Mouse (Mus musculus): ENCODE measurements at regions not wholly inside any gene's neighbourhood (a gene's known extent, or its start where the extent isn't known, plus 50 kb on each side); places are given as distances from the start of the nearest gene placed in this dataset.

DNA sequence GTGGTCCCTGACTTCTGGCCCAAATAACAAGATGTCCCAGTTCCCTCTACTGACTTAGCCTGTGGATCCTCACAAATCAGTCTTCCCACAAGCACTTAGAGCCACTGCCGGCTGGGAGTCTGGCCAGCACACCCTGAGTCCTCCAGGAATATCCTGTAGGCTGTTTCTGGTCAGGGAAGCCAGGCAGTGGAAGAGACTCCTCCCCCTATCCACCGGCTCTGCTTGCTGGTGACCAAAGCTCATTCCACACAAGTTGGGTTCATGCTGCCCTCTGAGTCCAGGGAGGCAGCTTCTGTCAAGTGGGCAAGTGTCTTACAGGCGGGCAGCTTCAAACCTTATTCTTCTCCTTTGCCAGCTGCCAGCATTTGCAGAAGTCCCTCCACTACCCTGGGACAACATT lies 252.1 kb downstream of the Ptpru start:
- no peak for DNase-seq (ENCODE audit: low spot score)

DNA sequence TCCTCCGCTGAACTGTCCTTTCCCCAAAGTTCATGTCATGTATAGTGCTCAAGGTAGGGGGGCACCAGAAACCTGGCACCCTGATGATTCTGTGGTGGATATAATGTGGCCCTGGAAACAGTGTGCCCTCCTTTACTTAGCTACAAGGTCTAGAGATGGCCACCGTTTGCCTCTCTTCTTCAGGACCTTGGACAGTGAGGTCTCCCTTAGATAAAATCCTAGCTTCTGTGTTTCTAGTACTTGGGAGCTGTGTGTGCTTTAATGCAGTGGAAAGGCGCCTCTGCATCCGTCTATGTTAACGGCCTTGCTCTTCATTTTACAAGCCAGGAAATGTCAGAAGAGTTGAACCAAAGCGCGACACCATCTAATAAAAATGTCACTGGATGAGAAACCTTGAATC lies 250.6 kb downstream of the Ptpru start:
- no peak for DNase-seq (ENCODE audit: low spot score)

DNA sequence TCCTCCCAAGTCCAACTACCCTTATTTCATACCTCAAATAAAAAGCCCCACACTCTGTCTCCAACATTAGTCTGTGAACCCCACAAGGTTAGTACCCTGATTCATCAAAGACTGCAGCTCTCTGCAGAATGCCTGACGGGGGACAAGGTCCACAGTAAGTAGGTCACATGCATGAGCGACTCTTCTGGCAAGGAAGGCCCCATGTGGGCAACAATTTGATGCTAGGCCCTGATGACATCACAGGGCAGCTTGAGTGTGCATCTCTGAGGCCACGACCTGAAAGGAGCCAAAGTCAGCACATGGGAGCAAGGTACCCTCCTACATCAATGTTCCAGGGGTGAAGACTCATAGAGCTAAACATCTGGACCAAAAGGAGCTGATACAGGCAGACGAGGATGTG lies 248.0 kb downstream of the Ptpru start:
- no peak for DNase-seq (ENCODE audit: low spot score)

DNA sequence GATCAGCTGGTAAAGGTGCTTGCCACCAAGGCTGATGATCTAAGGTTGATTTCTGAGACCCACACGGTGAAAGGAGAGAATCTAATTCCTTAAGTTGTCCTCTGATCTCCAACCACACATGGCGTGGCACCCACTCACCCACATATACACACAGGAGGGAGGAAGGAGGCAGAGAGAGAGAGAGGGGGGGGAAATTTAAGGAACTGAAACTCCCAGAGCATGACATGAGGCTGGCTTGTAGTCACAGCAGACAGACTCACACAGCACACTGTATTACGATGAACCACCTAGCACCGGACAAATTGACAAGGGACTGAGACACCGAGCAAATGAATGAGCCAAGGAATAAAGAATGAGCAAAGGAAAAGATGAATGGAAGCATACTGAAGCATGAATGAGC lies 246.6 kb downstream of the Ptpru start:
- no peak for DNase-seq (ENCODE audit: low spot score)

DNA sequence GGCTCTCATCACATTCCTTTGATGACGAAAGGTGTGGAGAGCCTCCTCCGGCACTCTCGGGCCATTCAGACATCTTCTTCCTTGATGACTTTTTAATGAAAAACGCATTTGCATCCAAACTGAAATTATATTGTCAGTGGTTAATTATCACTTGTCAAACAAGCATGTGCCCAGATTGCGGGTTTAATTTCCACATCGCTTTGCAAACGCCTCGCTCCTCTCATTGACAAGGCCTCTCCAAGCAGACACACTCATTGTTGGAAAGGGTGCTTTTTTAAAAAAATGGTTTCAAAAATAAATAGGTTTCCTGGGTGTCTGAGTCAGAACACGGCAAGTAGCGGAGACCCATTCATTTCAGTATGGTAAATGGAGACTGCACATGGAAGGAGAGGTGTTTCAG lies 240.1 kb downstream of the Ptpru start:
- DNase-seq (ENCODE audit: low spot score) = no peak

DNA sequence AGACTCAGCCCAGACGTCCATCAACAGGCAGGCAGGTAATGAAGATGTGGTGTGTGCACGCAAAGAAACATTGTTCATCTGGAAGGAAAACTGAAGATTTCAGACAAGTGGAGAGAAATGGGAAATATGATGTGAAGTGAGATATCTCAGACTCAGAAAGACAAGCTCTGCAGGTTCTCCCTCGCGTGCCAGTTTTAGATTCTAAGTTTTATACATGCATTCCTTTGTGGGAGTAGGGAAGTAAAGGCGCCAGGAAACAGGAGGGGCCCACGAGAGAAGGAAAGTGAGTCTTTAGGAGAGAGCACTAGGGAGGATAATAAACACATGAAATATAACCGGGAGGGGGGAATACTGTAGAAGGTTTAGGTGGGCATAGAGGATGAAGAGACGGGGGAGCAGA lies 223.7 kb downstream of the Ptpru start:
- DNase-seq (ENCODE audit: low spot score) = no peak

DNA sequence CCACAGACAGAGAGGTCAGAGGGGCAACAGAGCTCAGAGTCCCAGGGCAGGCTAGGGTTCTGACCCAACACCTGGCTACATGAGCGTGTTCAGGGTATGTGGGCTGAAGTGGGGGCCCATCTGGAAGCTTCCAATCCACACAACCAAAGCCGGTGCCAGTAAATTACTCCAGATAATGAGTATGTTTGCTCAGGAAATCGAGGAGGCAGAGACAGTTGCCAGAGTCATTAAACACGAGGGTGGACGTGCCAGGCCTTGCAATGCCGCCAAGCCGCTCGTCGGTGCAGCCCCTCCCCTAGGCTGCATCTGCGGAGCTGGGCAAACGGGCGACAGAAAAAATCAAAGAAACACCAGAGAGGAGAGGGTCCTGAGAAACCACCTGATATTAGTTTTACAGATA lies 222.5 kb downstream of the Ptpru start:
- peak; percentile 12 for DNase-seq (ENCODE audit: low spot score)

DNA sequence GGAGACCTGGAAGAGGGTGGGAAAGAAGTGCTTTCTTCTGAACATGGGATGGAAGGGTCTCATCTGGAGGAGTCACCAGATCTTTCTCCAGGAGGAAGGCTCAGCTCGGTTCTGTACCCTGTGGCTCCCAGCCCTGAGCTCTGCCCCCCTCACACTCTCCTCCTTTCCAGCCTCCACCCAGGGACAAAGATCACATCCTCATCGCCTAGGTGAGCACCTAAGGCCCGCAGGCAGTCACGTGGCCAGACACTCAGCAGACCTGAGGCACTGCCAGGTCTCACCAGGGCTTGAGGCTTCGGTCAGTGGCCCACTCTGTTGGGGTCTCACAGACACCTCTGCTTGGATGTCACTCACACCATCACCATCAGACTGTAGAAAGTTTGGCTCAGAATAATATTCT lies 200.0 kb downstream of the Ptpru start:
- DNase-seq (ENCODE audit: low spot score) = no peak

DNA sequence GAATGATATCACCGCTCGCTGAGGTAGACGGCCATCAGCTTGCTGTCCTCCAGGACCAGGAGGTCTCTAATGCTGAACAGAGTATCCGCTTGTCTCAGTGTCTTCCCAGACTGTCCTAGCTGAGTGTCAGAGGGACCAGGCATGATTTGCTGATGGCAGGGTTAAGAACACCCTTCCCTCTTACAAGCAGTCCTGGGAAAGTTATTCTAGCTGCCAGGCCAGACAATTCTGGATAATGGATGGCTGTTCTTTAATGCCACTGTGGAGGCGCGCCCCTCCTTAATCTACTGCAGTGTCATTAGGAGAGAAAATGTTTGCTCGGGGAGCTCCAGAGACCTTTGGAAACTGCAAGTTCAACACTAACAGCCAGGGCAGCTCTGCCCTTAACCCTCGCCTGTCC lies 182.1 kb downstream of the Ptpru start:
- DNase-seq (ENCODE audit: low spot score) = no peak

DNA sequence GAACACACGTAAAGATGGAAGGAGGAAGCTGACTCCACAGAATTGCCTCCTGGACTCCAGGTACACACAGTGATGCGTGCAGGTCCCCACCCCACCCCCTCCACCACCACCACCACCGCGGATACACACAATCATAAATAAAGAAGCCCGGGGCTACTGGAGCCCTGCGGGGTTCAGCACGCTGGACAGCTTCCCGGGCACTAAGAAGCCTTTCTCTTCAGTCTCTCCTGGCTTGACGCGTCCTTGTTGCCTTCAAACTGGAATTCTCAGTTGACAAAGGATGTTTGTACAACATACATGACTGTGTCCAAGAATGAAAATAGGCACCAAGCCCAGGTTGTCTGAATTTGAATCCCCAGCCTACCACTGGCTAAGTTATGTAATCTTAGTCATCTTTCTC lies 180.2 kb downstream of the Ptpru start:
- no peak for DNase-seq (ENCODE audit: low spot score)

DNA sequence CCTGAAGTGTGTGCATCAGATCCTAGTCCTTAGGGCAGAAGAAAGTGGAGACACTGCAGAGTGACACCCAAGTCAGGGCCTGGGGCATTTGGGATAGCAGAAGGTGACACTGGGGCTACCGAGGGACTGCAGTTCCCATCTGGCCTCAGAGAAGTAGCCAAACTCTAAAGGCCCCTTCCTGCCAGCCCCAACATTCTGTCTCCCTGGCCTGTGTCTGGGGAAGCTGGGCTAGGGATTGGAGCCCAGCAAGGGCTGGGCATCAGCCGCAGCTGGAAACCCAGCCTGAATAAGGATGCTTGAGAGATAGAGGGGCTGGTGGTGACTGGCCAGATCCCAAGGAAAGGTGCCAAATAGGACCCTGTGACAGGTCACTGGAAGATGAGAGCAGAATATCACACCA lies 177.2 kb downstream of the Ptpru start:
- no peak for DNase-seq (ENCODE audit: low spot score)

DNA sequence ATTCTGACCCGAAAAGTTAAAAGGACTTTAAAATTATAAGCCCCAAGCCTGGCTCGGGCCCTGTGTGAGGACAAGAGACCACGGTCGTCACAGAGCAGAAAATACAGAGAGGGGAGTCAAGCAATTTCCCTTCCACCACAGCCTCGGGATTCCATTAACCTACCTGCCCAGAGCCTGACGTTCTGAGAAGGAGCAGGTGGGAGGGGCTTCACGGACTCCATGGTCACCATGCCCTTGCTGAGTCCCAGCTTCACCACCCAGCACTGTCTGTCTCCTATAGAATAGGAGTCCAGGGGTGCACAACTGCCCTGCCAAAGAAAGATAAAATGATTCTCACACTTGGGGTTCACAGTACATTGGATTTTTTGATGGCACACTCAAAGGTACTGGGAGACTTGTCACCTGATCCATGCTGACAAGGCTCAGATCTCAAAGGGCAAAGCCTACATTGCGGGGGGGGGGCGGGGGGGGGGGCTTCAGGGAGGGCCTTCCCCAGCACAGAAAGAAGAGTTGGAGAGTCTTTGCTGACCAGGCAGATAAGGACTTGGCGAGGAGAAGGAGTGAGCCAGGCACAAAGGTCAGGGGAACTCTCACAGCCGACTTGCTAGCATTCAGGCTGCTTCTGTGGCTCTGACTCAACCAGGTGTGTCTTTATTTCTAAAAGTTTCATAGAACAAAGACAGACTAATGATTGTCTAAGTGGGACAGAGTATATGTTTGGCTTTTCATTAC lies 166.1 kb downstream of the Ptpru start:
- DNase-seq (ENCODE audit: low spot score) = no peak

DNA sequence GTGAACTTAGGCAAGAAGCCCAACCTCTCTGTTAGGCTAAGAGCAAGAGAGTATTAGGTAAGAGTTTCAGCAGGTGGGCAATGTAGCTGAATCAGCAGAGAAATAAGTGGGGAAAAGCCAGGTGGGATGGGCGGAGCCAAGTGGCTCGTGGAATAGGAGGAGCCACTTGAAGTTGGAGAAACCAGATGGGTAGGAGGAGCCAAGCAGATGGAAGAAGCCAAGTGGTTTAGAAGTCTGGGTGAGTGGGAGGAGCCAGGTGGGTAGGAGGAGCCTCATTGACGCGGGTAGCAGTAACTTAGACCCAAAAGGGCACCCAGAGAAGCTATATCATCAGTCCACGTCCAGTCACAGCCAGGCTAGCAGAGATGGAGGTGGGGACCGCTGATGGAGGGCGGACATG lies 160.1 kb downstream of the Ptpru start:
- no peak for DNase-seq (ENCODE audit: low spot score)

DNA sequence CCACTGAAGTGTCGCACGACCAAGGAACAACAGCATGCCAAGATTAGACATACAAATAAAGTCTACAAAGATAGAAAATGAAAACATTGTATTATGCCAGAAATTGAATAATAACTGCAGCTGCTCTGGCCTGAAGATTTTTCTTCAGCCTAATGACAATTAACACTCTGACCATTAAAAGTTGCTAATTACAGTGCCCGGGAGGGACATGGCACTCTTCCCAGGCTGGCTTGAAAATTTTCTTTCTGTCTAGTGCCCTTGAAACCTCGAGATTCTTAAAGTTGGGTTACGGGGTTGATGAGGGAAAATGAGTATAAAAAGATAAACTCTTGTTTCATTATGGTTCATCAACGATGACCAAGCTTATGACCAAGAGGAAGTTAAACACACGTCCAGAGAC lies 154.9 kb downstream of the Ptpru start:
- DNase-seq (ENCODE audit: low spot score) = no peak

DNA sequence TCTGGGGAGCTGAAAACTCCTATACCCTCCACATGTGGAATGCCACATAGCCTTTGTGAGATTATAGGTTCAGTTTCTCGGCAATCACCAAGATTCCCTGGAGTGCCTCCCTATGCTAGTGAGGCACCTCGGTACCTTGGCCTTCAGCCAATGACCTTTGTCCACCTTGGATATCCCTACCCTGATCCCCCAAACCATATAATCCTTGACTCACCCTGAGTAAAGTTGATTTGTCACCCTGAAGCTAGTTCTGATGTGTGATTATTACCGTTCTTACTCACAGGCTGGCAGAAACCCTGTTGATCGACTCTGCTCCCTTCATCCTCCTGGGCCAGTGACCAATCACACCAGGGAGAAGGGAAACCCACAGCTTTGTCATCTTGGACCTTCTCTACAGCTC lies 152.5 kb downstream of the Ptpru start:
- no peak for DNase-seq (ENCODE audit: low spot score)

DNA sequence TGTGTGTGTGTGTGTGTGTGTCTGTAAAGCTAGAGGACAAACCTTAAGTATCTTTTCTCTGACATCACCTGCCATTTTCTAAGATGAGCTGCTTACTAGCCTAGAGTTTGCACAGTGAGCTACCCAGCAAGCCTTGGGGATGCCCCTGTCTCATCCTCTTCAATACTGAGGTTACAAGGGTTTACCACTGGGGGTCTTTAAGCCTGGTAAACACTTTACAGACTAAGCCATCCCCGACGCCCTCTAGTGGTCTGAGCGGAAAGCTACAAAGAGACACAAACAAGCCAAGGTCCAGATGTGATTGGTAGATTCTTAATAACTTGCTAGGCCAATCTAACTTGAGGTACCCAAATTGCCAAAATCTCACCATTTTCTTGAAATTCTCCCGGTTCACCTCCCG lies 143.9 kb downstream of the Ptpru start:
- DNase-seq (ENCODE audit: low spot score) = no peak

DNA sequence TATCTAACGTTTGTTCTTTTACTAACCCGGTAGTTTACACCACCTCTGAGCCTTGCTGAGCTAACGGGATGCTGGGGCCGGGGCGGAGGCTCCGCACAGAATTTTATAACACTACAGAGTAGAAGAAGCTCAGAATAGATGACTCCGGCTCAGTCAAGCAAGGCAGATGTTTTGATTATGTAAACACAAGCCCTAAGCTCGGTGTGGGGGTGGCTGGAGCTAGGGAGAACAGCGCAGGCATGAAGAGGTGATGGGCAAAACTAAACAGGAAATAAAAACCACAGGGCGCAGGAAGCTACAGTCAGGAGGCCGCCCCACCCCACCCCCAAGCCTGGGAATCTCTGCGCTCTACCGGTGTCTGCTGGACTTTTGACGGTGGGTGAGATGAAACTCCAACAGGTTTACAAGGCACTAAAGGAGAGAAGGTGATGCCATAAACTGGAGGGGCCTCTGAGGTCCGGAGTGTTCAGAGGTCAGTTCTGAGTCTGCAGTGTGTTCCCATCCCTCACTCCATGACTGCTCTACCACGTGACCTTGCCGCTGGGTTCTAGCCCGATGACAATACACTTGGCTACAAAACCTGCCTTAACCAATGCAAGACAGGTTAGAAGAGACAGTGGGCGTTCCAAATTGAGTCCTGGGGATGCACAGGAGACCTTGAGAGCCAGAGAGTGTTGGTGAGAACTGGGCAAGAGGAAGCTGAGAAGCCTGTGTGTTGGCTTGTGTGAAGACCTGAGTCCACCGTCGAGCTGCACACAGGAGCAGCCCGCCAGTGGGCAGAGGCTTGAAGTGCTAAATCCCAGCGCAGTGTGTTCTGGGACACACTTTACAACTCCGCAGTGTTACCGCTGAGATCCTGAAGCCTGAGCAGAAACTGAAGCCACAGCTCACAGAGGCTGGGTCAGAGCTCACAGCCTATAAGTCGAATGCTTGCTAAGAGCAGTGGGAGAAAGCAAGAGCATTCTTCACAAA lies 141.9 kb downstream of the Ptpru start:
- no peak for DNase-seq (ENCODE audit: low spot score)
